Mouse (Mus musculus) common myeloid progenitor, adult 5-6 weeks (primary cell): ENCODE data around the gene 4930432K21Rik. TPM values are rescaled to one million over a fixed set of nuclear protein-coding genes. Genes with fewer than 3 reads are reported as not detected.

Experiments used
- ATAC-seq: replicated peaks from 2 replicates; pipeline ENCODE4 v1.8.0; 2016; ENCODE audit warnings: low read depth, mild to moderate bottlenecking, moderate TSS enrichment, inconsistent platforms; ENCODE audit not compliant: poor library complexity, severe bottlenecking
- total RNA-seq: library from RNA; stranded (forward); fragments of 200-1000, 187-1606 nt; gene quantifications from 2 replicates; pipeline ENCODE4 v1.2.3, GENCODE M21; 2017

Gene 4930432K21Rik
- total RNA-seq, 1 experiment from 2014 or later = 1.3 TPM

DNA sequence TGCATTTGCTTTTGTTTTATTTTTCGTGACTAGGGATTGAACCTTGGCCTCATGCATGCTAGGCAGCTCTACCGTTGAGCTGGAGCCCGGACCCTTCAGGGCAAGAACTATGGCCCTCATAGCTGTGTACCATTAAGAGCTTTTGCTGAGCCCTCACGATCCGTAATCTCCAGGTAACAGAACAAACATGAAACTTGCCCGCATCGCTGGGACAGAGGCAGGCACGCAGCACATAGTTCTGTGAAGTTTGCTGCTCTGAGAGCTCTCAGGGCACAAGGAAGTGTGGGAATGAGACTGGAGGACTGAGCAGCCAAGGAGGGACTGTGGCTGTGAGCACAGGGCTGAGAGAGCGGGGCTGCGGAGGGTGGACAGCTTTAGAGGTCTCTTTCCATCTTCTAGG lies 40.8 kb downstream of the 4930432K21Rik start:
- ATAC-seq = no peak

DNA sequence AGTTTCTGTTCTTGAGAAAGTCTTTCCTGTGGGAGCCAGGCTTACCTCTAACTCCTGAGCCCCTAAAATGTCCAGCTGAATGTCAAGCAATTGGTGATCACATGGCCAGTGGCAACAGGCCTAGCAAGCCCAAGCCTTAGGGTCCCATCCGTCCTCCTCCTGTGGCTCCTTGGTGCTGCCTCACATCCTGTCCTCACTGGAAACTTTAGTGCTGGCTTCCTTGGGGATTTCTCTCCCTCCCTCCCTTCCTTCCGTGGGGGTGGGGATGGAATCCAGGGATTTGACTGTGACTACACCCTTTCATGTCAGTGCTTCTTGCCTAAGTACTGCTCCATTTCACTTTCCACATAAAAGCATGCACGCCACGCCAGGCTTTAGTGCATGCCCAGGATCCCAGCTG lies 41.8 kb downstream of the 4930432K21Rik start:
- no peak for ATAC-seq

DNA sequence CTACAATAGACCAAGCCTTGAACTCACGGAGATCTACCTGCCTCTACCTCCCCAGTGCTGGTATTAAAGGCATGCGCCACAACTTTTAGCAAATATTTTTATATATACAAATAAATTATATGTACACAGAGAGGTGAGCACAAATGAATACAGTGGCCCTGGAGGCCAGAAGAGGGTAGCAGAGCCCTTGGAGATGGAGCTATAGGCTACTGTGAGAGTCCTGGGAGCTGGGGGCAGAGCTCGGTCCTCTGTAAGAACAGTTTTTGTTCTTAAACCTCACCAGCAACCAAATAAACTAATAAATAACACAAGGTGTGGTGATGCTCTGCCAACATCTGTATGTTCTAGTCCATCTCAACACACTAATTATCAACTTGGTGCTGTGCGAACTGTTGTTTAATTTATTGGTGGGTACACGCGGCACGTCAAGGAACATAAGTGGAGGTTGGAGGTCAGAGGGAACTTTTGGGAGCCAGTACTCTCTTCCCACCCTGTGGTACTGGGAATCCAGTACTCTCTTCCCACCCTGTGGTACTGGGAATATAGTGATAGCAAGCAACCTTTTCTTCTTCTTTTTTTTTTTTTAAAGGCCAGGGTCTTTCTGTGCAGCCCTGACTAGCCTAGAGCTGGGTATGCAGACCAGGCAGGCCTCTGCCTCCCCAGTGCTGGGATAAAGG lies 42.5 kb downstream of the 4930432K21Rik start:
- ATAC-seq = no peak

DNA sequence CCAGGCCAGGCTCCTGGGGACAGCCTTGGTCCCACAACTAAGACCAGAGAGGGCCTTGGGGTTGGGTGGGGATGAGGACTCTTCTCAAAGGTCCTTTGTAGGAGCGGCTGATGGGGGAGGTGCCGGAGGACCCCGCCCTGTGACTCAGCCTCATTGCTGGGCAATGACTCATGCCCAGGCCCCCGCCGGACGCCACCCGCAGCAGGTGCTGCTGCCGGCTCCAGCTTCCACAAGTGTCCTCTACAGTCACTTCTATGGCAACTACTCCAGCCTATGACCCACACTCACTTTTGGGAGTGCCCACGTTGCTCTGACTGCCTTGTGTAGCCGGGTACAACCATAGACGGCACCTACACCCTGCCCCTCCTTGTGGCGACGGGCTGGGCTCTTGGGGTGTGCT lies 44.2 kb downstream of the 4930432K21Rik start:
- ATAC-seq = peak; percentile 67

DNA sequence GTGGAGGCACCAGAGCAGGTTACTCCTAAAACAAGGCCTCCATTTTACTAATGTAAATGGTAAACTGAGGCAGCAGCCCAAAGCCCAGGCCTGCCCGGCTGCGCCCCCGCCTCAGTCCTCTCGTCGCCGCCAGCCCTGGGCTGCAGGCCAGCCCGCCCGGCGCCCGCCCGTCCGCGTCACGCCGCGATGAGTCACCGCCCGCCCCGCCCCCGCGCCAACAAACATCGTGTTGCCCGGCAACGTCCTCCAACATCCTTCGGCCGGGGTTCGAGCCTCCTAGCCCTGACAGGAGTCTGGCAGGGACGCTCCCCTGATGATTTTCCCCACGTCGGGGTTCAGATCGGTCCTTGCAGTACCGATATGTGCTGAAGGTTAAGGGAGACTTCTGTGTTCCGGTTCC lies 44.7 kb downstream of the 4930432K21Rik start:
- ATAC-seq = peak; percentile 39

DNA sequence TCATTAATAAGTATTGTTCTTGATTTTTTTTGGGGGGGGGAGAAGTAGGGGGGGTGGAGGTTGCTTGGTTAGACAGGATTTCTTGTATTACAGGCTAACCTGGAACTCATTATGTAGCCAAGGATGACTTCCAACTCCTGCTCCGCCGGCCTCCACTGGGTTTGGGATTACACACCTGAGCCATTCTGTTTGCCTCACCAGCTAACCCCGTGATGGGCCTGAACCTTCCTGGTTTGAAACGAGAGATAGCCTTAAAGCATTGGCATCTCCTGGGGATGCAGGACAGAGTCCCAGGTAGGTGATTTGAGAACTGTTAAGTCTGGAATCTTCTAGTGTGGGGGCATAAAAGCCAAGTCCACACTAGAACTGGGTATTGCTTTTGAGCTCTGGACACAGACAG lies 45.3 kb downstream of the 4930432K21Rik start:
- no peak for ATAC-seq

DNA sequence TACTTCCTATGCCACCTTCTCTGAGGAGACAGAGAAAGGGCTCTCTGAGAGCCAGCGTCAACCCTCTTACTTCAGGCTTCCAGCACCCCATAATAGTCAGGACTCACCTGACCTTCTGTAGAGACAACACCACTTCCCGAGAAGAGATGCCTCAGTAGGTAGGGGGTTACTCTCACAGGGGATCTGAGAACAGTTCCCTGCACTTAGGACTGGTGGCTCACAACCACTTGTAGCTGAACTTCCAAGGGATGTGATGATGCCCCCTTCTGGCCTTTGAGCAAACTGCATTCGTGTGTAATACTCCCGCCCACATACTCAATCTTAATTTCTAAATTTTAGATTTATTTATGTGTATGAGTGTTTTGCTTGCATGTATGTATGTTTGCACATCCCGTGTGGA lies 45.7 kb downstream of the 4930432K21Rik start:
- no peak for ATAC-seq

DNA sequence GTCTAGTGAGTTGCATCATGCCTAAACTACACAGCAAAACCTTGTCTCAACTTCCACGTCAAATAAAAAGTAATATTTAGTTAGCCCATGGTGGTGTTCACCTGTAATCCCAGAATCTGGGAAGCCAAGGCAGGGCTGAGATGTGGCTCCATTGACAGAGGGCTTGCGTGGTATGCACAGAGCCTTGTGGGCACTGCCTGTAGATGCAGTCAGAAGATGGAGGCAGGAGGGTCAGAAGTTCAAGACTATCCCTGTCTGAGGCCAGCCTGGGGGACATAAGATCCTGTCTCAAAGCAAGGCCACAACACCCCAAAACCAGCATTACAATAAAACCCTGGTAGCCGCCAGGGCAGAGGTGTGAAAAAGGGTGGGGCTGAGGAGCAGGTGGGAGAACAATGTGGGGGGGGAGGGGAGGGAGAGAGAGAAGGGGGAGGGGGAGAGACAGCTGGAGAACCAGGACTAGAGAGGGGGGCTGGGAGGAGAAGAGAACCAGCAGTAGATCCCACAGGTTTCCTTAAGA lies 46.5 kb downstream of the 4930432K21Rik start:
- ATAC-seq = no peak

DNA sequence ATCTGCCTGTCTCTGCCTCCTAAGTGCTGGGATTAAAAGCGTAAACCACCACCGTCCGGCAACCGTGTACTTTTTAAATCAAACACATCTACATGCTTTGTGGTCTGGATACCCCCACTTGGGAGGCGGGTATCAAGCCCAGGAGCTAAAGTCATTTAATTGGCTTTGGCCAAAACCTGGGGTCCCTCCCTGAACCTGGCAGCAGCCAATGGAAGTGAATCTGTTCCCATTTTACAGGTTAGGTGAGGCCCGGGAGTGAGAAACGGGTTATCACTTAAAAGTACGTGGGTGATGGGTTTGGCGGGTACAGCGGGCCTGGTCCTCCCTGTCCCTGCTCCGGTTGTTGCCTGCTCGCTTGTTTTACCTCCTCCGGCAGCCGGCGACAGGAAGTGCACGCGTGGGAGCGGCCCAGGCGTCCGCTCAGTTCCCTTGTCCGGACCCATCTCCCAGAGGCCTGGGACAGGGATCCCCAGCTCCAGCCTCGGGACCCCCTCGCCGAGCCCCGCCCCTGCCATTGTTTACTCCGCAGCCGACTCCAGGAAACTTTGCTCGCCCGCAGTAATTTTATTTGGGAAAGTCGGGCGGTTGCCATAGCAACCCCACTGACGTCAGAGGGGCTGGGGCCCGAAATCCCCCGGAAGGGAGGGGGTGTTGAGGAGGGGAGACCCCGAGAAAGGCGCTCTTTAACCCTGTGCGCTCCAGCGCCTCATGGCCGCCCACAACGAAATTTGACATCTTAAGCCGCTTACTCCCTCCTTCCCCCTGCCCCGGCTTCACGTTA lies 49.5 kb downstream of the 4930432K21Rik start:
- peak; percentile 15 for ATAC-seq

DNA sequence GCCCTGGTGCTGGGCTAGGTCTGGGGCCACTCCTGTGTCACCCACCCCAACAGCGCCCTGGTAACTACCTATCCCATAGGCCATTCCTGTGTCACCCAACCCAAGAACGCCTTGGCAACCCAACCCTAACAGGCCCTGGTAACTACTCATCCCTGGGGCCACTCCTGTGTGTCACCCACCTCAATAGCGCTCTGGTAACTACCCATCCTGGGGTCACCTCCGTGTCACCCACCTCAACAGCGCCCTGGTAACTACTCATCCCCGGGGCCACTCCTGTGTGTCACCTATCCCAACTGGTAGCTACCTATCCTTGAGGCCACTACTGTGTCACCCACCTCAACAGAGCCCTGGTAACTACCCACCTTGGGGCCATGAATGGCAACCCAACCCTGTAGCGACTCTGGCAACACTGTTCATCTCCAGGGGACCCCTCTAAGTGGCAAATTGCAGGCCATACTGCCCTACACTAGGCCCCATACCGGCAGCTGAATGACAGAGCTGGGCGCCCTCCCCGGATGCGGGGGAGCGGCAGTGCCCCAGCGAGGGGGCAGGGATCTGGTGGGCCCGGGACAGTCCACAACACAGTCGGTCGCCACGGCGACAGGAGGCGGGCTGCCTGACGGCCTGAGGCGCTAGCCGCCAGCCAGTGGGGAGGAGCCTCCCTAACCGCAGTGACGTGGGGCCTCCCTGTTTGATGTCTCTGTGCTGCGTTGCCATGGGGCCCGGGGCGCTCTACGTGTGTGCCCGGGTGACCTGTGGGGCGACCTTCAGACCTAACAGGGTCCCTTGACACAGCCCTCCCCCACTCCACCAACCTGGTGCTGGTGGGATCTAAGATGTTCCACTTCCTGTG lies 50.3 kb downstream of the 4930432K21Rik start:
- peak; percentile 70 for ATAC-seq

DNA sequence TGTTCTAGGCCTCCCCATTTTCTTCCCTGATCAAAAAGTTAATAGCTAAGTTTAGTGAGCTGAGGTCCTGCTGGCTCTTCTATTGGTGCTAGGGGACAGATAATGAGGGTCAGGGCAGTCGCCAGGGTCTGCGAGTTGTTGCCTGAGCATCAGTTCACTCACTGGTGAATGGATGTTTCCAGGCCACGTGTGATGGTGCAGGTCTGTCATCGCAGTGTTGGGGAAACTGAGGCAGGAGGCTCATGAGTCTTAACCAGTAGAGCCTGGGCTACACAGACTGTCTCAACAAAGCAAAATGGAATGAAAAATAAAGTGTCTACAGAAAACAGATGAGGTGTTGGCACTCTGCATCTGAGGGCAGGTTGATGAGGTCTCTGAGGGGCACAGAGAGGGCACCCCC lies 51.0 kb downstream of the 4930432K21Rik start:
- no peak for ATAC-seq

DNA sequence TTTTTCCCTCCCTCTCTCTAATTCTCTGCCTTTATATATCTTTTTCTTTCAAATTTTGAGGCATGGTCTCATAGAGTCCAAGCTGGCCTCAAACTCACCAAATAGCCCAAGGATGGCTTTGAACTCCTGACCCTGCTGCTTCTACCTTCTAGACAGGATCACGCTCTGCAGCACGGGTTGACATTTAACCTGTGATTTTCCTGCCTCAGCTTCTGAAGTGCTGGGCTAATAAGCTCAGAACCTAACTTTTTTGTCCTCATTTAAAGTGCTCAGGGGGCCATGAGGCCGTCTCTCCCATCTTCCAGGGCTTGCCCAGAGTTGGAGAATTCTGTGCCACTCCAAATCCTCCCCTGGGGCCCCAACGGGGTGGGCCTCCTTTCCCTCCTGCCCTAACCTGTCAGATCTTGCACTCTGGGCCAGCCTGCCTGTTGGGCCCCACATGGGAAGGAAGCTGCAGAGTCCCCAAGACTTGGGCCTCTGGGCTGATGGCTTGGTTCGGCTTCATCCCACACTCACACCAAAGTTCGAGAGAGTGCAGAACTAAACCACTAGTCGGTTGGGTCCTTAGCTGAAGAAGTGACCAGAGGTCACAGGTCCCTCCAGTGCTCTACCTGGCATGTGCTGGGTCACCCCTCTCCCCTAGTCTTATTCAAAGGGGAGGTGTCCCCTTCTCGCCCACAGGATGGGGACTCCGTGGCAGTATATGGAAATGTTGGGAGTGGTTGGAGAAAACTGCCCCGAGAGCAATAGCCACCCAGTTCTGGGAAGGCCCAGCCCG lies 51.7 kb downstream of the 4930432K21Rik start:
- no peak for ATAC-seq

DNA sequence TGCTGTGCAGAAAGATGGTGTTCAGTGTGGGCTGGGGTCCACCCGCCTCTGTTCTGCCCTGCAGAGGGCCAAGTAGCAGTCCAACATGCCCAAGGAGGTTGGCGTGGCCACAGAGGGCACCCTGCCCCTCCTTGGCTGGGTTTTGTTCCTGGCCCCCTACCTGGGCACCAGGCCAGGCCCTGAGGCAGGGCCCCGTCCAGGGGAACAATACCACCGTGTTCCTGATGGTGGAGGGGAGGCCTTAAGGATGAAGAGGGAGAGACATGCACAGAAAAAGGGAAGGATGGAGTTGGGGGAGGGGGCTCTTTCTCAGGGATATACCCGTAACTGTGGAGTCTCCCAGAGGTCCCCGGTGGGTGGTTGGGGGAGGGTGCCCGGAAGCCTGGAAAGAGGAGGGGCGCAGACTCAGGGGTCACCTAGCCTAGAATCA lies 52.3 kb downstream of the 4930432K21Rik start:
- ATAC-seq = no peak

DNA sequence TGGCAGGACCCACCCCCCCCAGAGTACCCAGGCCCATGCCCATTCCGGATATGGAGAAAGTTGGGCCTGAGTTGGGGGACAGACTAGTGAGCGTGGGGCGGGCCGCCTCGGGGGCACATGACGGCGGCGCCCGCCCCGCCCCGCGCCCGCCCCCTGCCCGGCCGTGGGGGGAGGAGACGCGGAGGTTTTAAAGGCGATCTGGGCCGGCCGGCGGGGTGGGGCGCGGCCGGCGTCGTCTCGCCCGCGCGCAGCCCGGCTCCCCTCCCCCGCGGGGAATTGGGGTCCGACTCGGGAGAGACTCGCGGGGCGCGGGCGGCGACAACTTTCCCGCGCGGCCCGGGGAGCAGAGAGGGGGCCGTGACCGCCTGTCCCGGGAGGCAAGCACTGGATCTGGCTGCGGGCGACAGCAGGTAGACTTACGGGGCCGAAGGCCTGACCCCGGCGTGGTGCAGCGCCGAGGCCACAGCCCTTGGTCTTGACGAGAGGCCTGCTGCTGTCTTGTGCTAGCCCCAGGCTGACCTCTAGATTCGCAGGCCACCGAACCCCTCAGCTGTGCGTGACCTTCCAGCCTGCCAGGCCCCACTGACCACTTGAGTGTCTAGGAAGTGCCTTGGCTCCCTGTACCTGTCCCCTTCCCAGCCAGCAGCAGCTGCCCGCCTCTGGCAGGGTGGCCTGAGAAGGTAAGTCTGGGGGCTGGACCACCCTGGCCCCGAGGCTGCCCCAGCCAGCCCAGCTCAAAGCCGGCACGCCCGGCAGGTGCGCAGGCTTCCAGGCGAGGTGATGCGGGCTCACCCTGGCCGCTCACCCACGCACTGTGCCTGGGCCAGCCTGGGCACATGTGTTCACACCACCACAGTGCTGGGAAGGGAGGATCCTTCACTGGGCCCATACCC lies 53.1 kb downstream of the 4930432K21Rik start:
- no peak for ATAC-seq

DNA sequence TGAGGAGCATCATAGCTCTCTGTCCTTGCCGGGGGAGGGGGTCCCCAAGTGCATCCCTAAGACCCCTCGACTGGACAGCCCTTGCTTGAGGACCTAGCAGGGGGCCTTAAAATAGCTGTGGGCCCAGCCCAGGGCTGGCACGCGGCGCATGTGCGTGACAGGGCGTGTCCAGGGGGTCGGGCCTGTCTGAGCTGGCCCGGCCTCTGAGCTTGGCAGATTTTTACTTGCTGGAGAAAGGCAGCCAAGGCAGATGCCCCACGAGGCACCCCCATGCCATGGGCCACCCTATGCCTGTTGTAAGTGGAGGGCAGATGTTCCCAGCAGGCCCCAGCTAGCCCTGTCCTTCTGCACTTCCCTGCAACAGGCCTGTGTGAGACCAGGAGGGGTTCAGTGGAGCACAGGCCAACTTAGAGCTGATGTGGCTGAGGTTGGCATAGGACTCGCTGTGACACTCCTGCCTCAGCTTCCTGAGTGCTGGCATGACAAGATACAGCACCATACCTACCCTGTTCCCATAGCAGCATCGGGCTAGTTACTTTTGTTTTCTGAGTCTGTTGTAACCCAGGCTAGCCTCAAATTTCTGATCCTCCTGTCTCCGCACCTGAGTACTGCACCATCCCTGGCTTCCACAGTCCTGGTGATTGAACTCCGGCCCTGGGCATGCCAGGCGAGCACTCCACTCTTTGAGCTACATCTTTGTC lies 53.9 kb downstream of the 4930432K21Rik start:
- ATAC-seq = no peak

DNA sequence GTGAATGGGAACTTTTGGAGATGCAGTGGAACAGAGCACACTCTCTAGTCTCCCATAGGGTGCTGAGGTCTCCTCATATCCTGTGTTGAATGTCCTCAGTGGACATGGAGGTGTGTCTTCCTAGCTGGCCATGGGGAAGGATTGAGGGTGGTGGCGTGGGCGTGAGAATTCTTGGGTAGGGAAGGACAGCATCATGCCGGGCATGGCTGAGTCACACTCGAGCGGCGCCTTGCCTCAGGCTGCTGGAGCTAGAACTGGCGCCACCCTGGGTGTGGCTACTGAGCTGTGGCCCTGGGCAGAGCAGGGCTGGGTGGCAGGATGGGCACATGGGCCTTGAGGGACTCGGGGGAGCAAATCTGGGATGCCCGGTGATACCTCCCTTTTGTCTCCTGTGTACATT lies 54.6 kb downstream of the 4930432K21Rik start:
- ATAC-seq = no peak

DNA sequence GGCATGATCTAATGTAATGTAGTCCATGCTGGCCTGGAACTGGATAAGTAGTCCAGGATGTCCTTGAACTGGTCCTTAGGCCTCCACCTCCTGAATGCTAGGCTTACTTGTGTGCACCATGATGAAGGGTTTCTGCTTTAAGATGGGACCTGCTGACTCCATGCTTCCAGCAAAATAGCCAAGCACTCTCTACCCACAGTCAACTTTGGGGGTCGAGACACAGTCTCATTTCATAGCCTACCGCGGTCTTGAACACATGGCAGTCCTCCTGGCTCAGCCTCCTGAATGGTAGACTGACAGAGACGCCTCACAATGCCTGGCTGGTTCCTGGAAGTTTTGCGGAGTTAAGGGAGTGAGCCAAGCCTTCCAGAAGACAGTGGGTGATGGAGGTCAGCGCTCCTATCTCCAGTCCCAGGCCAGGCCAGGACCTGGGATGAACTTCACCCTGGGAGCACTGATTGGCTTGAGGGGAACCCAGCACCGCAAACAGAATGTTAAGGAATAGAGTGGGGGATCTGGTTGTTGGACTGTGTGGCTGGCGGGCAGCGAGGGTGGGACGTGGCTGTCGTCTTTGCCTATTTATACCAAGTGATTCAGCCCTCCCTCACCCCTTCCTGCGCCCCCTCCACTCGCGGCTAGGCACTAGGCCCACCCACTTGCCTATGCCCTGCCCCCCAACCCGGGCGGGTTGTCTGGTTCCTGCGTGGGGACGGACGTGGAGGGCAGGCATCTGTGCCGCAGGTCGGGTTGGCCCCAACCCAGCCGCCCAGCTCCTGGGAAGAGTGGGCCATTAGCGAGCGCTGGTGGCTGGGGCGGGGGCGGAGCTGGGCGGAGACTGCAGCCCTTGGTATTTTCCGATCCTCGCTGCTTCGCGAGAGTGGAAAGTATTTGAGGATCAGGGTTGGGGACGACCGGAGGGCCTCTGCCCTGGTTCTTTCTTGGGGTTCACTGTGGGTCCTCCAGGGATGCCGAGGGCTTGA lies 55.4 kb downstream of the 4930432K21Rik start:
- peak; percentile 34 for ATAC-seq
